Mouse (Mus musculus): ENCODE data around the gene Sh2b1.
A peak's percentile ranks its signal among the peaks of the same experiment; 100 is the strongest.
"Not testable (repeated sequence)": the region's sequence is repeated elsewhere in the genome, so short reads cannot be mapped to it uniquely, and the experiment has no call there.

Gene Sh2b1

GRCm38 (mm10) chr7:126474993-126475581, at the start of gene Sh2b1:
Gene Sh2b1, minus strand, starts transcription at chr7:126475424.
- ATAC-seq (ENCODE audit: low TSS enrichment), result peak; percentile 95

- ATAC-seq (ENCODE audit: low TSS enrichment), result no peak
These were observed 48.1 kb upstream of the Sh2b1 start for GRCm38 (mm10) chr7:126523316-126523715.

GRCm38 (mm10) chr7:126519513-126519912, 44.3 kb upstream of the Sh2b1 start:
- ATAC-seq (ENCODE audit: low TSS enrichment), result no peak; the same call in 1 of the 2 replicates

- ATAC-seq (ENCODE audit: low TSS enrichment), result no peak
These were observed 43.2 kb upstream of the Sh2b1 start for GRCm38 (mm10) chr7:126518261-126518941.

- ATAC-seq (ENCODE audit: low TSS enrichment), result no peak
These were observed 36.1 kb upstream of the Sh2b1 start for GRCm38 (mm10) chr7:126511287-126511686.

- ATAC-seq (ENCODE audit: low TSS enrichment), result no peak
These were observed 32.0 kb upstream of the Sh2b1 start for GRCm38 (mm10) chr7:126507126-126507778.

- ATAC-seq (ENCODE audit: low TSS enrichment), result no peak
These were observed 29.7 kb upstream of the Sh2b1 start for GRCm38 (mm10) chr7:126504913-126505312.

- peak; percentile 84 for ATAC-seq (ENCODE audit: low TSS enrichment)
These were observed 28.2 kb upstream of the Sh2b1 start, which contains the start of gene Atxn2l for GRCm38 (mm10) chr7:126503273-126503878. Gene Atxn2l, minus strand, starts transcription at chr7:126503437.

GRCm38 (mm10) chr7:126502751-126503150, 27.5 kb upstream of the Sh2b1 start:
- ATAC-seq (ENCODE audit: low TSS enrichment), result no peak

- ATAC-seq (ENCODE audit: low TSS enrichment), result peak; percentile 81
These were observed 27.0 kb upstream of the Sh2b1 start for GRCm38 (mm10) chr7:126502023-126502741.

- ATAC-seq (ENCODE audit: low TSS enrichment), result no peak
These were observed 26.4 kb upstream of the Sh2b1 start for GRCm38 (mm10) chr7:126501684-126502022.

GRCm38 (mm10) chr7:126499416-126499815, 24.2 kb upstream of the Sh2b1 start:
- ATAC-seq (ENCODE audit: low TSS enrichment), result no peak

GRCm38 (mm10) chr7:126497966-126498365, 22.7 kb upstream of the Sh2b1 start:
- ATAC-seq (ENCODE audit: low TSS enrichment), result no peak

GRCm38 (mm10) chr7:126496475-126496874, 21.3 kb upstream of the Sh2b1 start:
- no peak for ATAC-seq (ENCODE audit: low TSS enrichment)

GRCm38 (mm10) chr7:126494120-126494519, 18.9 kb upstream of the Sh2b1 start:
- no peak for ATAC-seq (ENCODE audit: low TSS enrichment)

GRCm38 (mm10) chr7:126491973-126492372, 16.7 kb upstream of the Sh2b1 start:
- ATAC-seq (ENCODE audit: low TSS enrichment), result no peak

- no peak for ATAC-seq (ENCODE audit: low TSS enrichment)
These were observed 15.8 kb upstream of the Sh2b1 start for GRCm38 (mm10) chr7:126491005-126491404.

- not testable (repeated sequence) for ATAC-seq (ENCODE audit: low TSS enrichment)
These were observed 12.6 kb upstream of the Sh2b1 start for GRCm38 (mm10) chr7:126487617-126488385.

GRCm38 (mm10) chr7:126487052-126487483, 11.8 kb upstream of the Sh2b1 start, which contains the start of gene Tufm:
Gene Tufm, plus strand, starts transcription at chr7:126487361.
- peak; percentile 96 for ATAC-seq (ENCODE audit: low TSS enrichment)

- ATAC-seq (ENCODE audit: low TSS enrichment), result peak; percentile 47
These were observed 7.2 kb upstream of the Sh2b1 start for GRCm38 (mm10) chr7:126482392-126482871.

GRCm38 (mm10) chr7:126481699-126482098, 6.5 kb upstream of the Sh2b1 start:
- no peak for ATAC-seq (ENCODE audit: low TSS enrichment)

Data from frontal cortex, adult (tissue).